Mouse (Mus musculus): ENCODE measurements around the gene Uck2. TPM values are rescaled to one million over a fixed set of nuclear protein-coding genes. Genes with fewer than 3 reads are reported as not detected.
A peak's percentile ranks its signal among the peaks of the same experiment; 100 is the strongest.

Gene Uck2
- total and polyA plus RNA-seq, 3 experiments = 191 to 643 (median 290) TPM

- Histone ChIP-seq H3K27ac (ENCODE audit: control insufficient read depth, low read depth, low read length) (no peak overlapping the region), H3K79me2 (ENCODE audit: control insufficient read depth, insufficient read depth, low read length, poor library complexity) (peaks cover 6% of the 10 kb centered on the region; the same call in 1 of the 2 replicates), H3K27me3 (ENCODE audit: control insufficient read depth in 1 of 2, insufficient read depth in 2 of 2, low read length in 2 of 2) (no peaks in the 10 kb centered on the region), H3K4me1 (ENCODE audit: control insufficient read depth in 1 of 2, insufficient read depth in 2 of 2, low read length in 2 of 2) (no peaks in the 10 kb centered on the region), H3K4me3 (ENCODE audit: control insufficient read depth in 1 of 2, insufficient read depth in 1 of 2, low read depth in 2 of 2, low read length in 2 of 2) (no peak overlapping the region), H3K9ac (ENCODE audit: control insufficient read depth, low read depth, low read length, poor library complexity, severe bottlenecking) (no peak overlapping the region), H3K36me3 (ENCODE audit: control insufficient read depth in 1 of 2, insufficient read depth in 2 of 2, low read length in 2 of 2) (peaks cover 0 to 17% of the 10 kb centered on the region in 2 experiments; a peak in 2 of 4 replicates), H3K9me3 (replicated peaks; ENCODE audit: insufficient read depth, low read length) (no peaks in the 10 kb centered on the region)
- no peak for DNase-seq (ENCODE audit: low read depth, low spot score)
- no peak for TF ChIP-seq TCF12 (IDR thresholded peaks at IDR 0.05; ENCODE audit: low read depth, low read length)
- no peak for TF ChIP-seq TBP (IDR thresholded peaks at IDR 0.05; ENCODE audit: low read depth, low read length)
- no peak for TF ChIP-seq MYC (IDR thresholded peaks at IDR 0.05; ENCODE audit: low read depth, low read length)
- TF ChIP-seq MEF2A (IDR thresholded peaks at IDR 0.05; ENCODE audit: extremely low read depth, insufficient replicate concordance, low read depth, low read length, poor library complexity, severe bottlenecking) = no peak
- no peak for TF ChIP-seq MXI1 (IDR thresholded peaks at IDR 0.05; ENCODE audit: low read depth, low read length)
- TF ChIP-seq ETS1 (IDR thresholded peaks at IDR 0.05; ENCODE audit: low read depth, low read length) = no peak
- TF ChIP-seq UBTF (IDR thresholded peaks at IDR 0.05; ENCODE audit: borderline replicate concordance, insufficient read depth, low read depth, low read length) = no peak
- TF ChIP-seq GATA1 (IDR thresholded peaks at IDR 0.05; ENCODE audit: low read depth, low read length) = no peak
- no peak for TF ChIP-seq CHD2 (IDR thresholded peaks at IDR 0.05; ENCODE audit: low read length)
- no peak for TF ChIP-seq MAX (IDR thresholded peaks at IDR 0.05; ENCODE audit: low read length)
- no peak for TF ChIP-seq MYB (IDR thresholded peaks at IDR 0.05; ENCODE audit: low read depth, low read length)
- TF ChIP-seq CTCF (IDR thresholded peaks at IDR 0.05 in 2 of 3, conservative IDR thresholded peaks at IDR 0.05 in 1 of 3; ENCODE audit: control insufficient read depth in 1 of 3, insufficient read depth in 1 of 3, low read depth in 2 of 3, low read length in 3 of 3, poor library complexity in 1 of 3, severe bottlenecking in 1 of 3) = no peak
- no peak for TF ChIP-seq NELFE (IDR thresholded peaks at IDR 0.05; ENCODE audit: low read depth, low read length)
- TF ChIP-seq JUND (IDR thresholded peaks at IDR 0.05; ENCODE audit: low read depth, low read length) = no peak
- TF ChIP-seq ZKSCAN1 (IDR thresholded peaks at IDR 0.05; ENCODE audit: low read depth, low read length) = no peak
- TF ChIP-seq RCOR1 (IDR thresholded peaks at IDR 0.05; ENCODE audit: low read depth, low read length) = no peak
Measured at GRCm38 (mm10) chr1:167232918-167233317, 52.2 kb downstream of the Uck2 start.

DNA sequence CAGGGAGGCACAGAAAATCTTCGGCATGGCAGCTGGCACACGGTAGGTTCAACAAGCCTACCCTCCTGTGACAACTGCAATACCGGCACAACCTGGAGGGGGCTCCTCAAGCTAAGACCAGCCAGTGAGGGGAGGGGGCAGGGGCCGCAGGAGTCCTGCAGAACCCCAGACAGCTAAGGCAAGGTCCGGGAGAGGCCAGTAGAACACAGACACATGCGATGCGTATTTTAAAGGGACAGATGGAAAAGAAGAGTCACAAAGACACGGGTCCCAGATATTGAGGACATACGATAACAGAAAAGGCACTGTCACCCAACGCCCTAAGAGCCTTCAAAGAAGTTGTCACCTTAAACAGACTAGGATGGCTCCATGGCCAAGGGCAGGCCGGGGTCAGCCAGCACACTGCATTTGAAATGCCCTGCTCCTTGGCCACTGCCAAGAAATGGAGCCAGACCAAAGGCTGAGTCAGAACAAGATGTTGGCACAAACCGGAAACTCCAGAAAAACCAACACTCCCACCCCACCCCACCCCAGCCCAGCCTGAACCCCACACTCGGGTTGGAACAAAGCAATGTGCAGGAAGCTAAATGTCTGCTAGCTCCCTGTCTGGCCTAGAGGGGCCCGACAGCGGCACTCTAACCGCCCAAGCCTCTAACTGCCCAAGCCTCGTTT, 53.4 kb downstream of the Uck2 start:
- Histone ChIP-seq H3K27ac (ENCODE audit: control insufficient read depth, low read depth, low read length) (no peak overlapping the region), H3K9ac (ENCODE audit: control insufficient read depth, low read depth, low read length, poor library complexity, severe bottlenecking) (no peak overlapping the region), H3K36me3 (ENCODE audit: control insufficient read depth in 1 of 2, insufficient read depth in 2 of 2, low read length in 2 of 2) (peaks cover 0 to 23% of the 10 kb centered on the region in 2 experiments; a peak in 2 of 4 replicates), H3K4me1 (ENCODE audit: control insufficient read depth in 1 of 2, insufficient read depth in 2 of 2, low read length in 2 of 2) (no peaks in the 10 kb centered on the region), H3K27me3 (ENCODE audit: control insufficient read depth in 1 of 2, insufficient read depth in 2 of 2, low read length in 2 of 2) (no peaks in the 10 kb centered on the region), H3K79me2 (ENCODE audit: control insufficient read depth, insufficient read depth, low read length, poor library complexity) (no peaks in the 10 kb centered on the region), H3K4me3 (ENCODE audit: control insufficient read depth in 1 of 2, insufficient read depth in 1 of 2, low read depth in 2 of 2, low read length in 2 of 2) (no peak overlapping the region), H3K9me3 (replicated peaks; ENCODE audit: insufficient read depth, low read length) (no peaks in the 10 kb centered on the region)
- TF ChIP-seq GATA1 (IDR thresholded peaks at IDR 0.05; ENCODE audit: low read depth, low read length) (no peak), ZC3H11A (IDR thresholded peaks at IDR 0.05; ENCODE audit: low read depth, low read length) (0 out of 2 replicates have a peak, but pooled peaks have one; percentile 11), MAX (IDR thresholded peaks at IDR 0.05; ENCODE audit: low read length) (no peak), CHD2 (IDR thresholded peaks at IDR 0.05; ENCODE audit: low read length) (no peak), NRF1 (IDR thresholded peaks at IDR 0.05; ENCODE audit: insufficient read depth, low read depth, low read length, poor library complexity, severe bottlenecking) (no peak), RCOR1 (IDR thresholded peaks at IDR 0.05; ENCODE audit: low read depth, low read length) (no peak), CTCF (IDR thresholded peaks at IDR 0.05 in 2 of 3, conservative IDR thresholded peaks at IDR 0.05 in 1 of 3; ENCODE audit: control insufficient read depth in 1 of 3, insufficient read depth in 1 of 3, low read depth in 2 of 3, low read length in 3 of 3, poor library complexity in 1 of 3, severe bottlenecking in 1 of 3) (peak in 2 of 3 experiments; percentile 9 to 17; a peak in 3 of 6 replicates), RAD21 (IDR thresholded peaks at IDR 0.05; ENCODE audit: low read depth, low read length) (no peak; the same call in 1 of the 2 replicates), EP300 (IDR thresholded peaks at IDR 0.05; ENCODE audit: low read depth in 1 of 2, low read length in 2 of 2) (no peak), SMC3 (IDR thresholded peaks at IDR 0.05; ENCODE audit: low read depth, low read length) (0 out of 2 replicates have a peak, but pooled peaks have one; percentile 13)
- DNase-seq (ENCODE audit: low read depth, low spot score) = no peak
